Mouse (Mus musculus): Measurements from ENCODE around the gene Rhobtb1. TPM values are rescaled to one million over a fixed set of nuclear protein-coding genes. Genes with fewer than 3 reads are reported as not detected.
A peak's percentile ranks its signal among the peaks of the same experiment; 100 is the strongest.

Gene Rhobtb1
- polyA plus RNA-seq, 1 experiment from 2014 or later: 18.1 TPM

GRCm38 (mm10) chr10:69248261-69249160, 97.3 kb downstream of the Rhobtb1 start:
- Histone ChIP-seq H3K36me3 (ENCODE audit: control insufficient read depth, insufficient read depth, low read length) (0 out of 2 replicates have a peak, but pooled peaks cover 7% of the 10 kb centered on the region), H3K27ac (replicated peaks; ENCODE audit: low read depth, low read length) (no peak overlapping the region), H3K27me3 (ENCODE audit: control insufficient read depth, insufficient read depth, low read length) (no peaks in the 10 kb centered on the region), H3K4me3 (replicated peaks; ENCODE audit: low read depth, low read length) (no peak overlapping the region), H3K4me2 (ENCODE audit: low read length) (no peak overlapping the region), H3K4me1 (ENCODE audit: control insufficient read depth, insufficient read depth, low read length) (no peaks in the 10 kb centered on the region), H3K9me3 (ENCODE audit: control insufficient read depth, low read length) (peaks cover 3% of the 10 kb centered on the region; the same call in 1 of the 2 replicates), H3K9ac (replicated peaks; ENCODE audit: low read length) (no peak overlapping the region)
- WGBS: 93% methylated on average over 29 of the region's 29 CpGs
- no peak for ATAC-seq (ENCODE audit: low FRiP score, low TSS enrichment)
- no peak for DNase-seq

DNA sequence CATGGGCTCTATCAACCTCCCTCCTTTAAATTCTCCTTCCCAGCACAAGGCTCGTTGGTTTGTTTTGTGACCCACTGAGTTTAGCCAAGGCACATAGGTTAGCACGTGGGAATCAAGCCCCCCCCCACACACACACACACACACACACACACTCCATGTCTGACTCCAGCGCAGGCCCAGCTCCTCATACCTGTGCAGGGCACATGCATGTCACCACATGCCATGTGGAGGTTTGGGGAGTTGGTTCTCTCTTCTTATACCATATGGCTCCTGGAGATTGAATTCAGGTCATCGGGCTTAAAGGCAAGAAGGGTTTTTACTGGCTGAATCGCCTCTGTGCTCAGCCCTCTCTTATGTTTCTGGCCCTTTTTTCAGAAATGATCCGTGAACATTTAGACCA, 100.0 kb downstream of the Rhobtb1 start:
- DNase-seq (no peak), ATAC-seq (ENCODE audit: low FRiP score, low TSS enrichment) (no peak)
- no peak overlapping the region for H3K4me2 ChIP-seq (ENCODE audit: low read length)
- H3K9ac ChIP-seq (replicated peaks; ENCODE audit: low read length): no peak overlapping the region
- no peak overlapping the region for H3K27ac ChIP-seq (replicated peaks; ENCODE audit: low read depth, low read length)
- 0 out of 2 replicates have a peak, but pooled peaks cover 7% of the 10 kb centered on the region for H3K36me3 ChIP-seq (ENCODE audit: control insufficient read depth, insufficient read depth, low read length)
- H3K27me3 ChIP-seq (ENCODE audit: control insufficient read depth, insufficient read depth, low read length): no peaks in the 10 kb centered on the region
- peaks cover 3% of the 10 kb centered on the region; the same call in 1 of the 2 replicates for H3K9me3 ChIP-seq (ENCODE audit: control insufficient read depth, low read length)
- WGBS: 91% methylated on average over 6 of the region's 6 CpGs
- peaks cover 9% of the 10 kb centered on the region for H3K4me1 ChIP-seq (ENCODE audit: control insufficient read depth, insufficient read depth, low read length)
- H3K4me3 ChIP-seq (replicated peaks; ENCODE audit: low read depth, low read length): no peak overlapping the region

DNA sequence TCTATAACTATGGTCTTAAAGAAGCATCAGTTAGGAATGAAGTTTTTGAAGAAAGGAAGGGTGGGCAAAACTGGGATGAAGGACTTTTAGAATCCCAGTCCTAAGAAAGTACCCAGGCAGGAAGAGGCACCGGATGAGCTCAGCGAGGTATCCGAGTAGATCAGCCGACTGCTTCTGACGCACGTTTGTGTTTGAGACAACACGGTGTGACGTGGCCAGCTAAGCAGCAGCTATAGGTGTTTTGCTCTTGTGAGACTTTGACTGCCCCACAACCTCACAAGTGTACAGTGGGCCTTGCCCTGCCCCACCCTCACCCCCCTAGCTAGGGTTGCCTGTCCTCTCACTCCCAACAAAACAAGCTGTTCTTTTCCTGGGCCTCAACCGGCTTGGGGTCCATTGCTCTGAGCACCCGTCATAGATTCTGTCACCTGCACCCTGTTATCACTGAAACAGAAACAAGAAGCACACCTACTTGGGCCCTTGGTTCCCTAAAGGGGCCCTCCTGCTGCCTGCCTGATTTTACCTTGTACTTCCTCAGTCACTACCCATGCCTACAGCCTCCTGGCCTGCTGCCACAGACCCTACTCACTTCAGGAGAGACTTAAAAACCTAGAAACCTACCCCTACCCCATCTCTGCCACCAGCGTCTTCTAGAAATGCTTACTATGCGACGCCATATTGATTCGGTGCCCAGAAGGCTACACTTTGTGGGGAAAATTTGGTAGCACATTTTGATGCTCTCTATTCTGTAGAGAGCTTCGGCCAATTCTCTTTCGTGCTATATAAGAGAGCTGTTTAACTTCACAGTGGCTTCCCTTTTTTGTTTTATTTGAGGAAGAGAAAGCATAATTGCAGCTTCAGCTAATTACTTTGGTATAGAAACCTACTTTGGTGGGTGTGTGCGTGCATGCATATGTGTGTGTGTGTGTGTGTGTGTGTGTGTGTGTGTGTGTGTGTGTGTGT, 101.2 kb downstream of the Rhobtb1 start:
- DNase-seq: no peak
- H3K4me3 ChIP-seq (replicated peaks; ENCODE audit: low read depth, low read length): no peak overlapping the region
- WGBS: 96% methylated on average over 17 of the region's 17 CpGs

DNA sequence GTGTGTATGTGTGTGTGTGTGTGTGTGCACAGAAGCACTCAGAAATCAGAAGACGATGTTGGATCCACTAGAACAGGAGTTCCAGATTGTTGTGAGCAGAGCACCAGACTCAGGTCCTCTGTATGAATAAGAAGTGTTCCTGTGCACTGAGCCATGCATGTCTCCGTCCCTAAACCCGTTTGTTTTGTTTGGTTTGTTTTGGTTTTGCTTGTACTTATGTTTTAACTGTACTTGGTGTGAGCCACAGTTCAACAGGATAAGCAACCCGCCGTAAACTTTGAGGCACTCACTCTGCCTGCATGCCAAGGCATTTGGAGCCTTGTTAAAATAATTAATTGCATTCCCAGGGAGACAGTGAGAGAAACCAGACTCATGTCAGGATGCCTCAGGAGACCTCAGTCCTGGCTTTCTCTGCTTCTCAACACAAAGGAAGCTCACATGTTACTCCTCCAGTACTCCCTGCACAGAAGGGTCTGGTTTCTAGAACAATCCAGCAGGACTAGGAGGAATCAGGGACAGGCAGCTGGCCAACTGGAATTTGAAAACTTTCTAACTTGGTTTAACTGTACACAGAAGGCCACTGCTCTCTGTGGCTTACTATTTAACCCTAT, 101.9 kb downstream of the Rhobtb1 start:
- WGBS: 59% methylated on average over 5 of the region's 5 CpGs
- H3K4me3 ChIP-seq (replicated peaks; ENCODE audit: low read depth, low read length): no peak overlapping the region
- H3K9ac ChIP-seq (replicated peaks; ENCODE audit: low read length): no peak overlapping the region
- no peak for ATAC-seq (ENCODE audit: low FRiP score, low TSS enrichment)
- no peak for DNase-seq
- H3K36me3 ChIP-seq (ENCODE audit: control insufficient read depth, insufficient read depth, low read length): 0 out of 2 replicates have a peak, but pooled peaks cover 7% of the 10 kb centered on the region
- H3K27me3 ChIP-seq (ENCODE audit: control insufficient read depth, insufficient read depth, low read length): no peaks in the 10 kb centered on the region
- H3K4me1 ChIP-seq (ENCODE audit: control insufficient read depth, insufficient read depth, low read length): peaks cover 9% of the 10 kb centered on the region
- no peak overlapping the region for H3K27ac ChIP-seq (replicated peaks; ENCODE audit: low read depth, low read length)
- H3K9me3 ChIP-seq (ENCODE audit: control insufficient read depth, low read length): no peaks in the 10 kb centered on the region
- H3K4me2 ChIP-seq (ENCODE audit: low read length): no peak overlapping the region

More for the DNA sequence above, 101.2 kb downstream of the Rhobtb1 start:
- H3K9me3 ChIP-seq (ENCODE audit: control insufficient read depth, low read length): no peaks in the 10 kb centered on the region
- no peaks in the 10 kb centered on the region for H3K27me3 ChIP-seq (ENCODE audit: control insufficient read depth, insufficient read depth, low read length)
- H3K27ac ChIP-seq (replicated peaks; ENCODE audit: low read depth, low read length): no peak overlapping the region
- H3K9ac ChIP-seq (replicated peaks; ENCODE audit: low read length): no peak overlapping the region
- no peak overlapping the region for H3K4me2 ChIP-seq (ENCODE audit: low read length)
- 0 out of 2 replicates have a peak, but pooled peaks cover 7% of the 10 kb centered on the region for H3K36me3 ChIP-seq (ENCODE audit: control insufficient read depth, insufficient read depth, low read length)
- H3K4me1 ChIP-seq (ENCODE audit: control insufficient read depth, insufficient read depth, low read length): peaks cover 9% of the 10 kb centered on the region
- no peak for ATAC-seq (ENCODE audit: low FRiP score, low TSS enrichment)

DNA sequence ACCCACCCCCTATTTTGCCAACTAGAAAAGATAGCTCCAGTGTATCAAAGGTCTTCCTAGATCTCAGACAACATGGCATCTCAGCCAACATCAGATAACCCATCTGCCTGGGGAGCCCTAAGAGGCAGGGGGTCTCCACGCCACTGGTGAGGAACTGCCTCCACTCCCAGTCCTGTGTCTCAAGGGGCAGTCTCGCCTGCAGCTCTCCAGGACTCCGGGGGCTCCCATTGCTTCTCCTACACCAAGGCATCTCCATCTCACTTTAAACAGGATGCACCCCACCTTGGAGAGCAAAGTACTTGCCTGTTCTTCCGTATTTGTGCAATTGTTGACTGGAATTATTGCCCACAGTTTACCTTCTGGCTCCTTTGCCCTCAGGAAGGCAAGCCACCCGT, 102.4 kb downstream of the Rhobtb1 start:
- Histone ChIP-seq H3K27ac (replicated peaks; ENCODE audit: low read depth, low read length) (no peak overlapping the region), H3K4me1 (ENCODE audit: control insufficient read depth, insufficient read depth, low read length) (peaks cover 9% of the 10 kb centered on the region), H3K36me3 (ENCODE audit: control insufficient read depth, insufficient read depth, low read length) (0 out of 2 replicates have a peak, but pooled peaks cover 7% of the 10 kb centered on the region), H3K9me3 (ENCODE audit: control insufficient read depth, low read length) (no peaks in the 10 kb centered on the region), H3K27me3 (ENCODE audit: control insufficient read depth, insufficient read depth, low read length) (no peaks in the 10 kb centered on the region), H3K9ac (replicated peaks; ENCODE audit: low read length) (no peak overlapping the region), H3K4me3 (replicated peaks; ENCODE audit: low read depth, low read length) (no peak overlapping the region), H3K4me2 (ENCODE audit: low read length) (no peak overlapping the region)
- 62% methylated on average over 5 of the region's 5 CpGs for WGBS
- DNase-seq (no peak), ATAC-seq (ENCODE audit: low FRiP score, low TSS enrichment) (no peak)

GRCm38 (mm10) chr10:69254390-69254847, 103.2 kb downstream of the Rhobtb1 start:
- Histone ChIP-seq H3K9ac (replicated peaks; ENCODE audit: low read length) (0 out of 2 replicates have a peak overlapping the region, but pooled peaks have one; percentile 6), H3K4me1 (ENCODE audit: control insufficient read depth, insufficient read depth, low read length) (peaks cover 9% of the 10 kb centered on the region), H3K4me2 (ENCODE audit: low read length) (no peak overlapping the region), H3K36me3 (ENCODE audit: control insufficient read depth, insufficient read depth, low read length) (0 out of 2 replicates have a peak, but pooled peaks cover 5% of the 10 kb centered on the region), H3K9me3 (ENCODE audit: control insufficient read depth, low read length) (no peaks in the 10 kb centered on the region), H3K4me3 (replicated peaks; ENCODE audit: low read depth, low read length) (no peak overlapping the region), H3K27me3 (ENCODE audit: control insufficient read depth, insufficient read depth, low read length) (no peaks in the 10 kb centered on the region), H3K27ac (replicated peaks; ENCODE audit: low read depth, low read length) (peak overlapping the region; percentile 52; the same call in 1 of the 2 replicates)
- WGBS: 5% methylated on average over 8 of the region's 8 CpGs
- DNase-seq (peak; percentile 47), ATAC-seq (ENCODE audit: low FRiP score, low TSS enrichment) (no peak)

- H3K9me3 ChIP-seq (ENCODE audit: control insufficient read depth, low read length): no peaks in the 10 kb centered on the region
- H3K27me3 ChIP-seq (ENCODE audit: control insufficient read depth, insufficient read depth, low read length): no peaks in the 10 kb centered on the region
- H3K9ac ChIP-seq (replicated peaks; ENCODE audit: low read length): no peak overlapping the region
- no peak for DNase-seq
- no peak overlapping the region for H3K4me3 ChIP-seq (replicated peaks; ENCODE audit: low read depth, low read length)
- WGBS: 55% methylated on average over 5 of the region's 5 CpGs
- peaks cover 9% of the 10 kb centered on the region for H3K4me1 ChIP-seq (ENCODE audit: control insufficient read depth, insufficient read depth, low read length)
- ATAC-seq (ENCODE audit: low FRiP score, low TSS enrichment): no peak
- no peaks in the 10 kb centered on the region for H3K36me3 ChIP-seq (ENCODE audit: control insufficient read depth, insufficient read depth, low read length)
- no peak overlapping the region for H3K4me2 ChIP-seq (ENCODE audit: low read length)
- H3K27ac ChIP-seq (replicated peaks; ENCODE audit: low read depth, low read length): no peak overlapping the region
Observed at GRCm38 (mm10) chr10:69255594-69255993, 104.4 kb downstream of the Rhobtb1 start.

DNA sequence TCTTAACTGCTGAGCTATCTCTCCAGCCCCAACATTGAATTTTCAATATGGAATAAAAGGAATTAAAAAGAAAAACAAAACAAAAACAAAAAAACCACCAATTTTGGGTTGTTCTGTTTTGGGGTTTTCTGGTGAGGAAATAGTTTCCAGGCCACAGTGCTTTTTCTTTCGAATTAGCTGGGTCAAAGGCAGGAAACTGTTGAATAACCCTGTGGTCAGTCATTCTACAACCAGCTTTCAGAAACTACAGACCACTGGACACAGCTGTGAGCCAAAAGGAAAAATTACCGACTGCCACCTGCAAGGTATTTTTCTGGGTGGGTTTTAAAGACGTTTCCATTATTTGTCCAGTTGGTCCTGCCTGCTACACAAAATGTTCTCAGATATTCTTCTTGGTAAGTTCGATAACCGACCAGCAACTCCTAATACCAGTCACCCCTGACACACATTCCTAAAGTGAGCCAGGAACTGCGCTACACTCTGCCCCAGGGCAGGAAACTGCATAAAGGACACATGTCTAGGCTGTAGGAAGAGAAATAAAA, 106.4 kb downstream of the Rhobtb1 start:
- DNase-seq (no peak), ATAC-seq (ENCODE audit: low FRiP score, low TSS enrichment) (no peak)
- Histone ChIP-seq H3K27ac (replicated peaks; ENCODE audit: low read depth, low read length) (no peak overlapping the region), H3K4me1 (ENCODE audit: control insufficient read depth, insufficient read depth, low read length) (peaks cover 9% of the 10 kb centered on the region), H3K9me3 (ENCODE audit: control insufficient read depth, low read length) (no peaks in the 10 kb centered on the region), H3K27me3 (ENCODE audit: control insufficient read depth, insufficient read depth, low read length) (no peaks in the 10 kb centered on the region), H3K4me2 (ENCODE audit: low read length) (no peak overlapping the region), H3K9ac (replicated peaks; ENCODE audit: low read length) (no peak overlapping the region), H3K36me3 (ENCODE audit: control insufficient read depth, insufficient read depth, low read length) (no peaks in the 10 kb centered on the region), H3K4me3 (replicated peaks; ENCODE audit: low read depth, low read length) (no peak overlapping the region)
- 92% methylated on average over 6 of the region's 6 CpGs for WGBS

All from midbrain, embryonic 14.5 days (tissue).